Mouse (Mus musculus): ENCODE measurements at regions not wholly inside any gene's neighbourhood (a gene's known extent, or its start where the extent isn't known, plus 50 kb on each side); places are given as distances from the start of the nearest gene placed in this dataset.

DNA sequence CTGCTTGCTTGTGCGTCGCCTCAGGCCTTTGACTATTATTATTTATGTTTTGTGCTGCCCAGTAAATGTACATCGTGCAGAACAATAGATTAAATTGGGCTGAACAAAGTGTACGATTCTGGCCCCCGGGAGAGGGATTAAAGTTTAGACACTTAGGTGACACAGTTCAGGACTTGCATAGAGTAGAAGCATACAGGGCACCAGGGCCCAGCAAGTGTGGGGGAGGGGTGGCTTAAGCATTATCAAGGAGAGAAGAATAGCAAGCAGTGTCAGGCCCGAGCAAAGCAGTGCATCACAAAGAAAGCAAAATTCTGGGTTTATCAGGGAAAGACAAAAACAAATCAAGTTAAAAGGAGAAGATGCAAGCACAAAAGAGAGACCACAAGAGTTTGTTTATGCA lies 133.3 kb upstream of the Myt1l start:
- TF ChIP-seq POLR2A (IDR thresholded peaks at IDR 0.05; ENCODE audit: insufficient read depth, low read length) (no peak), CTCF (IDR thresholded peaks at IDR 0.05; ENCODE audit: low read depth, low read length) (no peak), EP300 (IDR thresholded peaks at IDR 0.05; ENCODE audit: insufficient read depth, low read depth, low read length) (no peak)

All from ES-Bruce4 (cell line).